In the genomic region with DNA sequence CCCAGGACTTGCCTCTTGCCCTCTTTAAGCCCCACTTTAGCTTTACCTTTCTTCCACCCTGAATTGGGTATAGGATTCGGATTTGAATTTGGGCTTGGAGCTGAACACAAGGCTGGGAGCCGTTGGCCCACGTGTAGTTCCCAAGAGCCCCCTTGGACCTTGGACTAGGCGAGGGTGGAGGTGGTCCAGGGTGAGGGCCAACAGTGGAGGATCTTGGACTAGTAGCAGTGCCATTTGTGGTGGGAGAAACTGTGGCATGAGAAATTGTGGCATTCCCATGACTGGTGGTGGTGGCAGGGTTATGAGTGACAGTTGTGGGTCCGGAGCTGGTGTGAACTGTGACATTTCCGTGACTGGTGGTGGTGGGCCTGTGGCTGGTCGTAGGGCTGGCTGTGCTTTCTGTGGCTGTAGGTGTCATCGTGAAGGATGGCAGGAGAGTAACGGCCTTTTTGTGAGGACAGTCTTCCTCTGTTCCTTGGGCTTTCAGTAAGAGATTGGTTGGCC, we compare ENCODE assay signal across 9 mouse cellular contexts. TPM values are rescaled to one million over a fixed set of nuclear protein-coding genes. Genes with fewer than 3 reads are reported as not detected.
DNase-seq lines count a peak whose midpoint lies in the region; ATAC-seq and TF ChIP-seq lines count a peak whose summit lies in the region.
"Had no signal": no experiment of that assay in that cellular context is flagged by ENCODE, and none has a peak within 500 bp of the region (broad histone marks: within the 10 kb centered on the region; RNA-seq: fewer than 3 reads in every experiment).

No protein-coding gene starts in this region.

- no peak overlapping the region for H3K4me2 ChIP-seq in heart, embryonic 13.5 days
- no peak overlapping the region for H3K4me2 ChIP-seq in midbrain, embryonic 16.5 days (ENCODE audit: low read length)
- H3K4me2 ChIP-seq in intestine, embryonic 15.5 days (replicated peaks): 0 out of 2 replicates have a peak overlapping the region, but pooled peaks have one; percentile 3

- H3K36me3 ChIP-seq in heart, embryonic 13.5 days: peaks cover 70% of the 10 kb centered on the region
- H3K36me3 ChIP-seq in midbrain, embryonic 10.5 days: peaks cover 72% of the 10 kb centered on the region
- H3K36me3 ChIP-seq in midbrain, embryonic 16.5 days (ENCODE audit: control insufficient read depth, insufficient read depth, low read length): peaks cover 28% of the 10 kb centered on the region
- peaks cover 32% of the 10 kb centered on the region for H3K36me3 ChIP-seq in intestine, embryonic 15.5 days
- H3K36me3 ChIP-seq in small intestine, adult 2 months (ENCODE audit: control insufficient read depth, insufficient read depth, low read length): peaks cover 34% of the 10 kb centered on the region

- no peaks in the 10 kb centered on the region for H3K9me3 ChIP-seq in heart, embryonic 13.5 days
- no peaks in the 10 kb centered on the region for H3K9me3 ChIP-seq in midbrain, embryonic 10.5 days (replicated peaks)
- H3K9me3 ChIP-seq in midbrain, embryonic 16.5 days (replicated peaks; ENCODE audit: control insufficient read depth, low read length, poor library complexity, severe bottlenecking): no peaks in the 10 kb centered on the region
- H3K9me3 ChIP-seq in intestine, embryonic 15.5 days: no peaks in the 10 kb centered on the region

- H3K27ac ChIP-seq in heart, embryonic 13.5 days (replicated peaks): 0 out of 2 replicates have a peak overlapping the region, but pooled peaks have one; percentile 6
- no peak overlapping the region for H3K27ac ChIP-seq in midbrain, embryonic 10.5 days (replicated peaks)
- H3K27ac ChIP-seq in midbrain, embryonic 16.5 days (ENCODE audit: low read length): no peak overlapping the region
- H3K27ac ChIP-seq in intestine, embryonic 15.5 days: peak overlapping the region; percentile 42; the same call in 1 of the 2 replicates
- H3K27ac ChIP-seq in small intestine, adult 2 months (ENCODE audit: insufficient read depth, low read depth, low read length): peak overlapping the region; percentile 1; the same call in 1 of the 2 replicates

- no peaks in the 10 kb centered on the region for H3K27me3 ChIP-seq in heart, embryonic 13.5 days (replicated peaks)
- no peaks in the 10 kb centered on the region for H3K27me3 ChIP-seq in midbrain, embryonic 10.5 days (ENCODE audit: low read depth, poor library complexity, severe bottlenecking)
- no peaks in the 10 kb centered on the region for H3K27me3 ChIP-seq in midbrain, embryonic 16.5 days (ENCODE audit: control insufficient read depth, insufficient read depth, low read depth, low read length)
- no peaks in the 10 kb centered on the region for H3K27me3 ChIP-seq in intestine, embryonic 15.5 days (replicated peaks)
- no peaks in the 10 kb centered on the region for H3K27me3 ChIP-seq in small intestine, adult 2 months (ENCODE audit: control insufficient read depth, insufficient read depth, low read length)

- H3K9ac ChIP-seq in heart, embryonic 13.5 days: no peak overlapping the region
- no peak overlapping the region for H3K9ac ChIP-seq in midbrain, embryonic 16.5 days (ENCODE audit: low read depth, low read length)
- no peak overlapping the region for H3K9ac ChIP-seq in intestine, embryonic 15.5 days

- no peak overlapping the region for H3K4me3 ChIP-seq in heart, embryonic 13.5 days
- 0 out of 2 replicates have a peak overlapping the region, but pooled peaks have one; percentile 7 for H3K4me3 ChIP-seq in midbrain, embryonic 10.5 days
- no peak overlapping the region for H3K4me3 ChIP-seq in midbrain, embryonic 16.5 days (ENCODE audit: low read depth, low read length)
- H3K4me3 ChIP-seq in intestine, embryonic 15.5 days (replicated peaks): no peak overlapping the region
- H3K4me3 ChIP-seq in small intestine, adult 2 months (ENCODE audit: low read depth, low read length): peak overlapping the region; percentile 25
- H3K4me3 ChIP-seq: erythroblast, embryonic 14.5 days had no signal

- no peak for ATAC-seq in heart, embryonic 13.5 days (ENCODE audit: extremely low read depth, insufficient number of reproducible peaks, low FRiP score, low TSS enrichment)
- ATAC-seq in midbrain, embryonic 16.5 days: no peak
- ATAC-seq in intestine, embryonic 15.5 days: no peak

- DNase-seq in heart, adult 18-20 months: no peak
- no peak for DNase-seq in midbrain, embryonic 10.5 days (ENCODE audit: low spot score)
- no peak for DNase-seq in ovary, postnatal 14 days (ENCODE audit: low spot score)
- DNase-seq in frontal cortex, postnatal 36 days (ENCODE audit: low spot score in 2 of 2): no peak

- no peak for TF ChIP-seq CTCF in small intestine, adult 2 months (IDR thresholded peaks at IDR 0.05; ENCODE audit: extremely low read depth, insufficient read length, insufficient replicate concordance, low read depth, low read length)

- H3K4me1 ChIP-seq in heart, embryonic 13.5 days: peaks cover 42% of the 10 kb centered on the region
- H3K4me1 ChIP-seq in midbrain, embryonic 10.5 days: peaks cover 42% of the 10 kb centered on the region
- H3K4me1 ChIP-seq in midbrain, embryonic 16.5 days (ENCODE audit: control insufficient read depth, insufficient read depth, low read length): peaks cover 28% of the 10 kb centered on the region
- H3K4me1 ChIP-seq in intestine, embryonic 15.5 days (replicated peaks): peaks cover 20% of the 10 kb centered on the region
- peaks cover 7% of the 10 kb centered on the region for H3K4me1 ChIP-seq in small intestine, adult 2 months (ENCODE audit: control insufficient read depth, insufficient read depth, insufficient read length, low read length)

- WGBS in heart, embryonic 13.5 days: 73% methylated on average over 9 of the region's 9 CpGs
- 84% methylated on average over 9 of the region's 9 CpGs for WGBS in midbrain, embryonic 10.5 days
- 78% methylated on average over 9 of the region's 9 CpGs for WGBS in midbrain, embryonic 16.5 days
- 67% methylated on average over 9 of the region's 9 CpGs for WGBS in intestine, embryonic 15.5 days
- 65% methylated on average over 9 of the region's 9 CpGs for WGBS in small intestine, adult 2 months

- TF ChIP-seq POLR2A in small intestine, adult 2 months (IDR thresholded peaks at IDR 0.05; ENCODE audit: low read depth, low read length): no peak

RNA-seq across cellular contexts. Expression of a gene that starts 0.4 kb away (rescaled TPM):
- polyA plus RNA-seq in heart, embryonic 13.5 days (2015; fragmentation: Nextera tagmentation; extraction: Ambion mirVana): 8.8 and 10.5 TPM in 2 replicates
- 10 to 100 TPM in 1 of 2 experiments, 1 to 10 TPM in 1; 7.3 to 10.5 TPM for total RNA-seq in heart, adult 18-20 months (2021)
- polyA plus RNA-seq in midbrain, embryonic 10.5 days (2016; fragmentation: Nextera tagmentation; extraction: Ambion mirVana): 7.0 and 7.4 TPM in 2 replicates
- polyA plus RNA-seq in midbrain, embryonic 16.5 days (2015; fragmentation: Nextera tagmentation; extraction: Ambion mirVana): 6.4 and 9.7 TPM in 2 replicates
- 13.3 and 14.2 TPM in 2 replicates for polyA plus RNA-seq in intestine, embryonic 15.5 days (2015; fragmentation: Nextera tagmentation; extraction: Ambion mirVana)
- 20.9 and 24.7 TPM in 2 replicates for polyA plus RNA-seq in small intestine, adult 2 months (2012; rRNA removed)

RNA-seq across cellular contexts. Expression of a gene that starts 3.1 kb away (rescaled TPM):
- 51.3 and 52.0 TPM in 2 replicates for polyA plus RNA-seq in heart, embryonic 13.5 days (2015; fragmentation: Nextera tagmentation; extraction: Ambion mirVana)
- 10 to 100 TPM; 12.3 to 15.6 TPM for total RNA-seq in heart, adult 18-20 months (2021)
- 85.1 and 86.2 TPM in 2 replicates for polyA plus RNA-seq in midbrain, embryonic 10.5 days (2016; fragmentation: Nextera tagmentation; extraction: Ambion mirVana)
- 101 and 104 TPM in 2 replicates for polyA plus RNA-seq in midbrain, embryonic 16.5 days (2015; fragmentation: Nextera tagmentation; extraction: Ambion mirVana)
- 60.9 and 63.4 TPM in 2 replicates for polyA plus RNA-seq in intestine, embryonic 15.5 days (2015; fragmentation: Nextera tagmentation; extraction: Ambion mirVana)
- polyA plus RNA-seq in small intestine, adult 2 months (2012; rRNA removed): 79.7 and 135 TPM in 2 replicates

RNA-seq across cellular contexts. Expression of a gene that starts 6.7 kb away (rescaled TPM):
- 372 and 373 TPM in 2 replicates for polyA plus RNA-seq in heart, embryonic 13.5 days (2015; fragmentation: Nextera tagmentation; extraction: Ambion mirVana)
- 100 to 1,000 TPM; 185 to 188 TPM for total RNA-seq in heart, adult 18-20 months (2021)
- polyA plus RNA-seq in midbrain, embryonic 10.5 days (2016; fragmentation: Nextera tagmentation; extraction: Ambion mirVana): 710 and 716 TPM in 2 replicates
- 477 and 496 TPM in 2 replicates for polyA plus RNA-seq in midbrain, embryonic 16.5 days (2015; fragmentation: Nextera tagmentation; extraction: Ambion mirVana)
- 517 and 559 TPM in 2 replicates for polyA plus RNA-seq in intestine, embryonic 15.5 days (2015; fragmentation: Nextera tagmentation; extraction: Ambion mirVana)
- polyA plus RNA-seq in small intestine, adult 2 months (2012; rRNA removed): 92.1 and 134 TPM in 2 replicates

RNA-seq across cellular contexts. Expression of a gene that starts 10.4 kb away (rescaled TPM):
- polyA plus RNA-seq in heart, embryonic 13.5 days (2015; fragmentation: Nextera tagmentation; extraction: Ambion mirVana): not detected in 2 replicates
- total RNA-seq in heart, adult 18-20 months (2021): not detected
- polyA plus RNA-seq in midbrain, embryonic 10.5 days (2016; fragmentation: Nextera tagmentation; extraction: Ambion mirVana): 0.16 TPM in 1 of 2 replicates, not detected in the other
- not detected in 2 replicates for polyA plus RNA-seq in midbrain, embryonic 16.5 days (2015; fragmentation: Nextera tagmentation; extraction: Ambion mirVana)
- polyA plus RNA-seq in intestine, embryonic 15.5 days (2015; fragmentation: Nextera tagmentation; extraction: Ambion mirVana): 0.20 TPM in 1 of 2 replicates, not detected in the other
- polyA plus RNA-seq in small intestine, adult 2 months (2012; rRNA removed): 0.43 TPM in 1 of 2 replicates, not detected in the other
- polyA plus RNA-seq: erythroblast, embryonic 14.5 days had no signal

RNA-seq across cellular contexts. Expression of a gene that starts 16.4 kb away (rescaled TPM):
- 59.2 and 63.5 TPM in 2 replicates for polyA plus RNA-seq in heart, embryonic 13.5 days (2015; fragmentation: Nextera tagmentation; extraction: Ambion mirVana)
- 10 to 100 TPM; 27.3 to 35.1 TPM for total RNA-seq in heart, adult 18-20 months (2021)
- 112 and 114 TPM in 2 replicates for polyA plus RNA-seq in midbrain, embryonic 10.5 days (2016; fragmentation: Nextera tagmentation; extraction: Ambion mirVana)
- 94.0 and 98.5 TPM in 2 replicates for polyA plus RNA-seq in midbrain, embryonic 16.5 days (2015; fragmentation: Nextera tagmentation; extraction: Ambion mirVana)
- 62.1 and 63.9 TPM in 2 replicates for polyA plus RNA-seq in intestine, embryonic 15.5 days (2015; fragmentation: Nextera tagmentation; extraction: Ambion mirVana)
- 15.4 and 24.6 TPM in 2 replicates for polyA plus RNA-seq in small intestine, adult 2 months (2012; rRNA removed)

Comparison
In these comparisons a context has a peak if more than half of its experiments do, and no peak if none do; other contexts are left out.
1. H3K4me3 ChIP-seq: peak in midbrain, embryonic 10.5 days (single experiment) and small intestine, adult 2 months (single experiment); none in heart, embryonic 13.5 days (single experiment), midbrain, embryonic 16.5 days (single experiment) and intestine, embryonic 15.5 days (single experiment).
2. H3K27ac ChIP-seq: peak in heart, embryonic 13.5 days (single experiment), intestine, embryonic 15.5 days (single experiment) and small intestine, adult 2 months (single experiment); none in midbrain, embryonic 10.5 days (single experiment) and midbrain, embryonic 16.5 days (single experiment).